Mouse (Mus musculus) lung, postnatal 0 days (tissue): ENCODE results near the gene Mapk8.
A peak's percentile ranks its signal among the peaks of the same experiment; 100 is the strongest.

Source experiments
- CTCF ChIP-seq: IDR thresholded peaks from 2 replicates; pipeline ENCODE4 v1.5.1; 2016; ENCODE audit warnings: antibody characterized with exemption, mild to moderate bottlenecking
- EP300 ChIP-seq: IDR thresholded peaks from 2 replicates; pipeline ENCODE4 v1.6.1; 2016; ENCODE audit warnings: antibody characterized with exemption, mild to moderate bottlenecking, control low read depth

DNA sequence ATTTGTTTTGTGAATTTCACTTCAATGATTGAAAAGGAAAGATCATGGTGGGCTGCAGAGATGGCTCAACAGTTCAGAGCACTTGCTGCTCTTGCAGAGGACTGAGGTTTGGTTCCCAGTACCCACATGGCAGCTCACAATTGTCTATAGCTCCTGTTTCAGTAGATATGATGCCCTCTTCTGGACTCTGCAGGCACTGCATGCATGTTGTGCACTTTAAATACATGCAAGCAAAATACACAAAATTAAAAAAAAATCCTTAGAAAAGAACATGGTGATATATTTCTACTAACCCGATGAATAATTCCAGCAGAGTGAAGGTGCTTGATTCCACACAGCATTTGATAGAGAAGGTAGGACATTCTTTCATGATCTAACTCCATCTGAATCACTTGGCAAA, 44.6 kb downstream of the Mapk8 start:
- TF ChIP-seq EP300, result no peak
- peak; percentile 44 for TF ChIP-seq CTCF
